Mouse (Mus musculus): Measurements from ENCODE around the gene Olfr644.

The Olfr644 gene

DNA sequence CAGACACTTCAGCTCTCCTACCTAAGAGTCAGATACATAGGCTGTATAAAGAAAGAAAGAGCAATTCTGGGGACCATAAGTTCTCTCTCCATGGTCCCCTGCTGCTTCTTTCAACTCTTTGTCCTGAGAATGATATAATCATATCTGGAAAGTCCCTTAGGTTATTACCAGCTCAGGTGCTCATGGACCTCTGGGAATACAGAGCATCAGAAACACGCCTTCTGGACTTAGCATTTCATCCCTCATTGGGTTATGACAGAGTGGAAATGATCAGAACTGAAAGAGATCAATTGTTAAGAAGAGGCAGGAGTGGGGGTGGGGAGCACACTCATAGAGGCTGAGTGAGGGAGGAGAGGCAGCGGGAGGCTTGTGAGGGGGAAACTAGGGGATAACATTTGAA lies at the start of gene Olfr644:
Olfr644 (minus strand) TSS at position 101 of the 400 bp plus-strand sequence.
- DNase-seq (ENCODE audit: low read depth, low spot score): no peak

DNA sequence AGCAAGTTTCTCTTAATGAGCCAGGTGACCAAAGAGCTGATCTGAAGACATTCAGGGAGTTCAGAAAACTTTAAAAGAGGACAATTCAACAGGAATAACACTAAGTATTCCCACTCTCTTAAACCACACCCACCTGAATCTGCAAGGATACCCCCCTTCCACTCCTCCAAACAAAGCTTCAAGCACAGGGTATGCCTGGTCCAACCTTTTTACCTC lies 33.0 kb upstream of the Olfr644 start, which contains the start of gene Olfr646:
Olfr646 (plus strand) TSS at position 117 of the 216 bp plus-strand sequence.
- no peak for DNase-seq (ENCODE audit: low read depth, low spot score)

DNA sequence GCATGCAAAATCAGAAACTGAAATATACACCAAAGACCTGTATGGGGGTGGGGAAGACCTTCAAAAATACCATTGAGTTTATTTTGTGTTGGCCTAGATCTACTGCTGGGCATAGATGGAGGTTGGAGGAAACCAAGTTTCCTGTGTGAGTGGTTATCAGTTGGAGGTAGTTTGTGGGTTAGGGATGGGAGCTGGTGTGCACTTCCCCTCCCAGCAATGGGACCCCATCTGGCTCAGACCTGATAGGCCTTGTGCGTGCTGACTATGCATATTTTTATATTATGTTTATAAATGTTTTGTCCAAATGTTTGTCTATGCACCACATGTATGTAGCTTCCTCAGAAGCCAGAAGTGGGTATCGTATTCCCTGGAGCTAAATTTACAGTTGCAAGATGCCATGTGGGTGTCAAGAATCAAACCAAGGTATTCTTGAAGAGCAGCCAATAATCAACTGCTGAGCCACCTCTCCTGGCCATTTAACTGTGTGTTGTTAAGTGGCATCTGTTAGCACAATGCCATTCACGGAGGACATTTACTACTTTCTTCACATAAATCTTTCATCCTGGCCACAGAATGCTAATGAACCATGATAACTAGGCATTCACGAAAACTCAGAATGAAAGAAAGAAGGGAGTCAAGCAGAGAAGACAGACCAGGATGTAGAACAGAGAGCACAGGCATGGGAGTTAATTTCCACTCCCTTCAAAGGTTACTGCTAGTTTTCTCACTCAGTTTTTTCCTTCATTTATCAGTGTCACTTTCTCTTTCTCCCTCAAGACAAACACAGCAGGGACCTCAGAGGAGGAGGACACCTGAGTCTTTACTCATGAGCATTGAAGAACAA lies 32.5 kb upstream of the Olfr644 start:
- no peak for DNase-seq (ENCODE audit: low read depth, low spot score)

DNA sequence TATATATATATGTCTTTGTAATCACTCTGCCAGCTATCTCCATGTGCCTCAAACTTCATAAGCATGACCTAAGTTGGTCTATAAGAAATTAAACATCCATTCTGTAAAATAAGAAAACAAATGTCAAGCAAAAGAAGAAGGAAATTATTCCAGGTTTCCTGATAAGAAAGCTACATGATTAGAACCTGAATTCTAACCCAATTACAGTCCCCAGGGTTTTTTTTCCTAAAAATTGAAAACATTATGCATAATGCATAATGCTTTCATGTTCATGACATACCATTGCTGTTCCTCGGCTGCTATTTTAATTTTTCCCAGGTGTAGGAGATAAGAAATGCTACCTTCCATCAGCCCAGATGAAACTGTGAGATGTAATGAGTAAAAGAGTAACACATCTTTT lies 13.7 kb upstream of the Olfr644 start, which contains the start of gene Olfr645:
Olfr645 (minus strand) TSS at position 101 of the 400 bp plus-strand sequence.
- DNase-seq (ENCODE audit: low read depth, low spot score): no peak

DNA sequence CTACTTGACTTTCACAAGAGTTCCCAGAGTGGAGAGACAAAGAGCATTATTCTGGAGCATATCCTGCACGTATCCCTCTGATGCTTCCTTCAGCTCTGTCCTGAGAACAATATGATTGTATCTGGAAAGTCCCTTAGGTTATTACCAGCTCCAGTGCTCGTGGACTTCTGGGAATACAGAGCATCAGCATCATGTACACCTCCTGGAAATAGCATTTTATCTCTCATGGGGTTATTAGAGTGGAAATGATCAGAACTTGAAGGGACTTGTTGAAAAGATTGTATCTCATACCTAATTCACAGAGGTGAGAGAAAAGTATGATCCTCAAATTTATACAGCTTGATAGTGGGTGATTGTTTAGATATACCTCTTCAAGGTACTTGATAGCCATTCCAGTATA lies 10.3 kb downstream of the Olfr644 start, which contains the start of gene 4930516K23Rik:
4930516K23Rik (minus strand) TSS at position 101 of the 400 bp plus-strand sequence.
- DNase-seq (ENCODE audit: low read depth, low spot score): no peak

DNA sequence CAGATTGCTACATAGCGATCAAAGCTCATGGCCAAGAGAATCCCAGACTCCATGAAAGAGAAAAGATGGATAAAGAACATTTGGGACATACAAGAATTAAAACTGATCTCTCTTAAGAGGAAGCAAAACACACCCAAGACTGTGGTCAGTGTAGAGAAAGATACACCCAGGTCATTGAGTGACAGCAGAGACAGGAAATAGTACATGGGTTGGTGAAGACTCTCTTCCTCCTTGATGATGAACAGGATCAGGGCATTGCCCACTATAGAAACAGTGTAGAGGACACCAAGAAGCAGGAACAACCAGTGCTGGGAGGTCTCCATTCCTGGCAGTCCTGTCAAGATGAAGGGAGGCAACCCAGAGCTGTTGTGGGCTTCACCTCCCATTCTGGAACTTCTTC lies 12.5 kb downstream of the Olfr644 start:
- no peak for DNase-seq (ENCODE audit: low read depth, low spot score)

DNA sequence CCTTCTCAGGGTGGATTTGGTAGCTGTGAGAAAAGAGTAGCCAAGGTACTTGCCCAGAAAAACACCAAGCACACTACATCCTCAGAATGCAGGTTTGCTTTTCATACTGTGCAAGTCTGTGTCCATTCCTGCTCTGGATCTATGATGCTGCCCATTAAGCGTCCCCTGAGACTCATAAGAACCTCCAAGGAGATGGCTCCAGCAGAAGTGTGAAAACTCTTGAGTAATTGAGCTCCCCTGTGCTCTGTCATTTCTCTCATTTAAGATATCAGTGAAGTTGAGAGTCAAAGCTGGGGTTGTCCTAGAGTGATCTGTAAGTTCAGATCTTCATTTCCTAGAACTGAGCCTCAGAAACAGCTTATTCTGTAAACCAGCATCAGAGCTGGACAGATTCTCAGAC lies 19.1 kb downstream of the Olfr644 start, which contains the start of gene Olfr642:
Olfr642 (minus strand) TSS at position 101 of the 400 bp plus-strand sequence.
- no peak for DNase-seq (ENCODE audit: low read depth, low spot score)

DNA sequence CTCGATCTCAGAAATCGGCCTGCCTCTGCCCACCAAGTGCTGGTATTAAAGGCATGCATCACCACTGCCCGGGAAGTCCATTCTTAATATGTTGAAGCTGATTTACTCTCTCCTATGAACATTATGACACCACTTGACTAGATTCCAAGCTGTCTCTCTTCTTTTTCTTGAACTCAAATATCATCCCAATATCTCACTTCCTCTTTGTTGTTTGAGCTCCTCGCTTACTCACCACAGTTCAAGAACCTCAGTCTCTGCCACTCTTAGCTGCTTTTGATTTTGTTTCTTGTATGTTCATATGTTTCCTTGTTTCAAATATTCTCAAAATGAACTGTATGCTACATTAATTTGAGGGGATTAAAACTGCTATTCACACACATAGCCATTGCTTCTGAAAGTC lies 20.9 kb downstream of the Olfr644 start:
- no peak for DNase-seq (ENCODE audit: low read depth, low spot score)

DNA sequence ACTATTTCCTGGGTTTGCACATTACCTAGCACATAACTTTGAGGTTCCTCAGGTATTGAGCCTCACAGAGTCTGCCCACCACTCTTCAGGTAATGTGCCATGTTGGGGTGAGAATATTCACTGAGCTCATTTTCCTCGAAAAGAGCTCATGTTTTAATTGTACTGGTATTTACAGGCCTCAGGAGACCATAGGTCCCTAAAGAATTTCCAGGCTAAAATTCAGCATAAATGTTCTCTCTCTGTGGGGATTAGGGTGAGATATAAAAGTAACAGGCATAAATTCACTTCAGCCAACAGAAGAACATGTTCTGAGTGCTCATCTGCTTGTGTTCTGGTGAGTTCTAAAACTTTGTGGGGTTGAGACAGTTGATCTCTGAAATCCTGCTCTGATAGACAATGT lies 36.5 kb downstream of the Olfr644 start, which contains the start of gene Olfr641:
Olfr641 (plus strand) TSS at position 301 of the 400 bp plus-strand sequence.
- no peak for DNase-seq (ENCODE audit: low read depth, low spot score)

DNA sequence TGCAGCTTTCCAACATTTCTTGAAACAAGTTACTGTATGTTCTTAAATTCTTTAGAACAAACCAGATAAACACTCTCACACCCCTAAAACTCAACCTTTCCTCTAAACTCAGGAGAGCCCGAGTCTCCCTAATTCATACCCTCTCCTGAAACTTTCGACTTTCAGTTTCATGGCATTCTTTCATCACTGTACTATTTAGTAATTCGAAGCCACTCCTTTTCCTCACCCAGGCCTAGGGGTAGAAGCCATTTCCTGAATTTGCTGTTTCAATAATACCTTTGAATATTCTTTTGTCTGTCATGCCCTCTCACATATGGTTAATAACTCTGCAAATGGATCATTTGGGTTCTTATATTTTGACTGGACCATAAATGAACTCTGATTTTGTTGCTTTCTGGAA lies 44.7 kb downstream of the Olfr644 start:
- DNase-seq (ENCODE audit: low read depth, low spot score): no peak

DNA sequence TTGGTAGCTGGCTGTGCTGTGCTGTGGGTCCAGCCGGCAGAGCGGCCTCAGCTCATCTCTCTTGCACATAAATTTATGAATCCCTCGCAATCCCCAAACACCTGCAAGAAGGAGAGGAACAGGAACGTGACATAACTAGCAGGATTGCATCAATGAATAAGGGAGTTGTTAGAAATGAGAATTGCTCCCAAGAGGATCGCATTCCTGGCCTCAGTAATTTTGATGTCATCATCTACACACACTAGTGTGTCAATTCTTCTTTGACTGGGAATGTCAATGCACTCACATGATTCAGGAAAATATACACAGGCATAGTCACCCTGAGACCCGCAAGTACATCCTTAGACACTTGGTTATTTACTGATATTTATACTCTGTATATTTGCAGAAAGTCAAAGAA lies 46.2 kb downstream of the Olfr644 start, which contains the start of gene Olfr640:
Olfr640 (minus strand) TSS at position 101 of the 400 bp plus-strand sequence.
- DNase-seq (ENCODE audit: low read depth, low spot score): no peak

DNA sequence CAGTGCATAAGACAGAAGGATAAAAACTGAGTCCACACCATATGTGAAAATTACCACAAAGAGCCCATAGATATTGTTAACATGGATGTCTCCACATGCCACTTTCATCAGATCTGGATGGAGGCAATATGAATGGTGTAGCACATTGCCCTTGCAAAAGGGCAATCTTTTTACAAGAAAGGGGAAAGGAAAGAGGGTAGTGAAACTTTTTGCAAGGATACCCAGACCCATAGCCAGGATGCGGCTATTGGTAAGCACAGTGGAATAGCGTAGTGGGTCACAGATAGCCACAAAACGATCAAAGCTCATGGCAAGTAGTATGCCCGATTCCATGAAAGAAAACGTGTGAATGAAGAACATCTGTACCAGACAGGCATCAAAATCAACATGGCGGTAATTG lies 50.0 kb downstream of the Olfr644 start:
- DNase-seq (ENCODE audit: low read depth, low spot score): no peak

DNA sequence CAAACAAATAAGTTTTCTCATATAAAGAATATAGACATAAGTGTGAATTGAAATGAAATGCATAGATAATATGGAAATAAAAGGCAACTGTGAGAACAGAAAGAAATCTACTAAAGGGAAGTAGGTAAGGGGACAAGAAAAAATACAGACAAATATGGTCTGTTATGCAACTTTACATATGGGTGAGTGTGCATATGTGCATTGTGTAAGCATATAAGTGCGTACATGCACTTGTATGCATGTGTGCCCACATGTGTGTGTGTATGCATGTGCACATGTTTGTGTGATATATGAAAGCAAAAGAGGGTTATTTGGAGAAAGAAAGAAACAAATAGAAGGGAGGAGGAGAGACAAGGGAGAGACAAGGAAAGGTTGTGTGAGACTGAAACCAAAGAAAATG lies 52.7 kb downstream of the Olfr644 start:
- no peak for DNase-seq (ENCODE audit: low read depth, low spot score)

DNA sequence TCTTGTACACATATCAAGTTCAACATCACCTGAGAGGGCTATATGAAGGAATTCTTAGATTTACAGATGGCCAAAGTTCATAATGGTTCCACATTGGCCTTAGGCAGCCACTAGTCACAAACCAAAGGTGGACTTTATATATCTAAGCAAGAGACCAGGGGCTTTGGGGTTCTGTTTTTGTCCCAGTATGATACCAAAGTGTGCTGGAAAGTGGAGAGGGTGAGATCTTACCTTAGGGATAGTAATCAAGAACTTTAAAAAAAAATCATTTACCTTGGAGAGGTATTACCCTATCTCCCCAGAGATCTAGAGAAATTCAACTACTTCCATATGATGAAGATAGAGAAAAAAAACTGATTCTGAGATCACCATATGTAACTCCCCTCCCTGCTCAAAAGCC lies 54.5 kb downstream of the Olfr644 start, which contains the start of gene Olfr639:
Olfr639 (minus strand) TSS at position 101 of the 400 bp plus-strand sequence.
- no peak for DNase-seq (ENCODE audit: low read depth, low spot score)

All from retina, adult 2 months (tissue).